Mouse (Mus musculus) E14TG2a.4 (cell line): ENCODE data around the gene Kdm2a.

ENCODE experiments used
- CTCF ChIP-seq: conservative IDR thresholded peaks from 2 replicates; pipeline ENCODE4 v1.5.1; 2014; ENCODE audit warnings: low read length
- NANOG ChIP-seq: IDR thresholded peaks from 2 replicates; pipeline ENCODE4 v1.6.1; 2014; ENCODE audit warnings: borderline replicate concordance, low read length, mixed read lengths
- POU5F1 ChIP-seq: IDR thresholded peaks from 2 replicates; pipeline ENCODE4 v1.6.1; 2014; ENCODE audit warnings: low read length, borderline replicate concordance

DNA sequence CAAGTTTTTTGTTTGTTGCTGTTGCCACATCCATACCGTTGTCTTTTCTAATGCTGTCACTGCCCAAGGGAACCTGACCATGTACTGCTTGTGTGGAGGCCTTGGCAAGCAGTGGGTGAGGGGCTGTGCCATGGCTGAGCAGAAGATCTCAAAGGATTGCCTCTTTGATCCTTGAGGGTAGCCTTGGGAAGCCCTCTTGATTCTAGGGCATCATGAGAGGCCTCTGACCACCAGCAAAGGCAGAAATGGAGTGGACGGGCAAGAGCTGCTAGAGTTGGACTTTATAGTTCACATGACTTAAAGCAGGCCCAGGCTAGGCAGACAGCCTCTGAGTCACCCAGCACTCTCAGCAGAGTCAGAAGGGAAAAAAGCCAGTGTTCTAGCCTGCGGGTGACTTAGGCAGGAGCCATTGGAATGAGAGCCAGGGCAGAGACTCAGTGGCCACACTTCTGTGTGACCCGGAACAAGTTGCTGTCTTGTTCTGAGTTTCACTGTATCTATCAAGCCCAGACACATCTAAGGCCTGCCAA is 32.1 kb upstream of the Kdm2a start:
- no peak for TF ChIP-seq CTCF
- TF ChIP-seq NANOG: no peak
- no peak for TF ChIP-seq POU5F1
